Mouse (Mus musculus): ENCODE measurements around the gene March1.
"Not testable (repeated sequence)": the region's sequence is repeated elsewhere in the genome, so short reads cannot be mapped to it uniquely, and the experiment has no call there.

The March1 gene

GRCm38 (mm10) chr8:66323045-66323807, 705.5 kb downstream of the March1 start:
- peak; percentile 55 to 81 for DNase-seq

GRCm38 (mm10) chr8:66326396-66326795, 708.7 kb downstream of the March1 start:
- DNase-seq, result peak; percentile 6 to 19

GRCm38 (mm10) chr8:66332206-66332605, 714.5 kb downstream of the March1 start:
- DNase-seq, result no peak

- DNase-seq, result no peak
These were observed 716.6 kb downstream of the March1 start for GRCm38 (mm10) chr8:66334265-66334664.

GRCm38 (mm10) chr8:66339551-66339950, 721.9 kb downstream of the March1 start:
- DNase-seq, result no peak

- DNase-seq, result no peak
These were observed 725.2 kb downstream of the March1 start for GRCm38 (mm10) chr8:66342928-66343327.

GRCm38 (mm10) chr8:66362882-66363801, 745.4 kb downstream of the March1 start:
- DNase-seq, result no peak

- no peak for DNase-seq
These were observed 766.1 kb downstream of the March1 start for GRCm38 (mm10) chr8:66383694-66384373.

GRCm38 (mm10) chr8:66386008-66386407, 768.3 kb downstream of the March1 start:
- no peak for DNase-seq

- peak in 1 of 2 experiments; percentile 9 for DNase-seq
These were observed 771.0 kb downstream of the March1 start for GRCm38 (mm10) chr8:66388693-66389092.

- DNase-seq, result peak in 1 of 2 experiments; percentile 11
These were observed 773.9 kb downstream of the March1 start for GRCm38 (mm10) chr8:66391554-66391953.

- DNase-seq, result no peak
These were observed 775.2 kb downstream of the March1 start for GRCm38 (mm10) chr8:66392900-66393299.

- no peak for DNase-seq
These were observed 776.4 kb downstream of the March1 start for GRCm38 (mm10) chr8:66394148-66394547.

GRCm38 (mm10) chr8:66397811-66398210, 780.1 kb downstream of the March1 start:
- DNase-seq, result no peak

GRCm38 (mm10) chr8:66400050-66400449, 782.4 kb downstream of the March1 start:
- DNase-seq, result no peak

GRCm38 (mm10) chr8:66404711-66405414, 787.2 kb downstream of the March1 start:
- DNase-seq, result no peak

GRCm38 (mm10) chr8:66405796-66406195, 788.1 kb downstream of the March1 start:
- DNase-seq, result not testable (repeated sequence)

GRCm38 (mm10) chr8:66406596-66407361, 789.1 kb downstream of the March1 start:
- peak; percentile 42 for DNase-seq

GRCm38 (mm10) chr8:66410080-66410615, 792.4 kb downstream of the March1 start:
- peak; percentile 8 to 11 for DNase-seq

GRCm38 (mm10) chr8:66413101-66413500, 795.4 kb downstream of the March1 start:
- peak; percentile 22 to 24 for DNase-seq

- no peak for DNase-seq
These were observed 797.5 kb downstream of the March1 start for GRCm38 (mm10) chr8:66415234-66415633.
